In genomic region chr11:76835868-76836267, GRCm38 (mm10) we compare ENCODE assay signal across 12 mouse cellular contexts. TPM values are rescaled to one million over a fixed set of nuclear protein-coding genes. Genes with fewer than 3 reads are reported as not detected.
DNase-seq lines count a peak whose midpoint lies in the region; ATAC-seq and TF ChIP-seq lines count a peak whose summit lies in the region.
"Had no signal": no experiment of that assay in that cellular context is flagged by ENCODE, and none has a peak within 500 bp of the region (broad histone marks: within the 10 kb centered on the region; RNA-seq: fewer than 3 reads in every experiment).

No protein-coding gene starts in this region.

- H3K4me2 ChIP-seq in heart, embryonic 11.5 days: no peak overlapping the region
- no peak overlapping the region for H3K4me2 ChIP-seq in limb, embryonic 15.5 days
- H3K4me2 ChIP-seq in heart, postnatal 0 days (ENCODE audit: low read depth, low read length): no peak overlapping the region
- no peak overlapping the region for H3K4me2 ChIP-seq in stomach, embryonic 15.5 days
- H3K4me2 ChIP-seq: lung, embryonic 15.5 days; midbrain, embryonic 12.5 days; neural tube, embryonic 12.5 days had no signal

- WGBS in heart, embryonic 11.5 days (ENCODE audit: insufficient replicate concordance): 45% methylated on average over 5 of the region's 5 CpGs
- WGBS in limb, embryonic 15.5 days: 56% methylated on average over 5 of the region's 5 CpGs
- WGBS in limb, embryonic 10.5 days: 84% methylated on average over 5 of the region's 5 CpGs
- 43% methylated on average over 5 of the region's 5 CpGs for WGBS in heart, postnatal 0 days
- 75% methylated on average over 5 of the region's 5 CpGs for WGBS in stomach, embryonic 15.5 days

- no peak for TF ChIP-seq EP300 in heart, postnatal 0 days (IDR thresholded peaks at IDR 0.05; ENCODE audit: low read depth)

- DNase-seq in heart, adult 18-20 months: no peak
- no peak for DNase-seq in limb, embryonic 10.5 days (ENCODE audit: low spot score)
- DNase-seq in heart, postnatal 0 days (ENCODE audit: low spot score): no peak
- no peak for DNase-seq in retina, postnatal 1 day
- DNase-seq: kidney, adult 9 months; right cerebral cortex, postnatal 4 days had no signal

- H3K27me3 ChIP-seq in heart, embryonic 11.5 days (ENCODE audit: control insufficient read depth, insufficient read depth, low read length): no peaks in the 10 kb centered on the region
- H3K27me3 ChIP-seq in limb, embryonic 15.5 days: no peaks in the 10 kb centered on the region
- no peaks in the 10 kb centered on the region for H3K27me3 ChIP-seq in limb, embryonic 10.5 days (ENCODE audit: low read depth, poor library complexity, severe bottlenecking)
- no peaks in the 10 kb centered on the region for H3K27me3 ChIP-seq in heart, postnatal 0 days (ENCODE audit: control insufficient read depth, insufficient read depth, low read length)
- H3K27me3 ChIP-seq in stomach, embryonic 15.5 days (replicated peaks): no peaks in the 10 kb centered on the region
- H3K27me3 ChIP-seq: lung, embryonic 15.5 days; midbrain, embryonic 12.5 days; neural tube, embryonic 12.5 days had no signal

- TF ChIP-seq CTCF in heart, postnatal 0 days (IDR thresholded peaks at IDR 0.05; ENCODE audit: low read depth): no peak

- peak overlapping the region; percentile 69 for H3K27ac ChIP-seq in heart, embryonic 11.5 days (ENCODE audit: low read depth, low read length)
- peak overlapping the region; percentile 5; the same call in 1 of the 2 replicates for H3K27ac ChIP-seq in limb, embryonic 15.5 days
- H3K27ac ChIP-seq in limb, embryonic 10.5 days: no peak overlapping the region
- H3K27ac ChIP-seq in heart, postnatal 0 days (ENCODE audit: low read depth): peak overlapping the region; percentile 67
- peak overlapping the region; percentile 35 for H3K27ac ChIP-seq in stomach, embryonic 15.5 days
- H3K27ac ChIP-seq: lung, embryonic 15.5 days; midbrain, embryonic 12.5 days; neural tube, embryonic 12.5 days had no signal

- H3K9me3 ChIP-seq in heart, embryonic 11.5 days (replicated peaks; ENCODE audit: control insufficient read depth, low read length): no peaks in the 10 kb centered on the region
- H3K9me3 ChIP-seq in limb, embryonic 15.5 days: no peaks in the 10 kb centered on the region
- H3K9me3 ChIP-seq in limb, embryonic 10.5 days (replicated peaks): no peaks in the 10 kb centered on the region
- H3K9me3 ChIP-seq in heart, postnatal 0 days (replicated peaks; ENCODE audit: control insufficient read depth, low read length): no peaks in the 10 kb centered on the region
- no peaks in the 10 kb centered on the region for H3K9me3 ChIP-seq in stomach, embryonic 15.5 days
- H3K9me3 ChIP-seq: lung, embryonic 15.5 days; midbrain, embryonic 12.5 days; neural tube, embryonic 12.5 days had no signal

- H3K4me3 ChIP-seq in heart, embryonic 11.5 days (ENCODE audit: low read depth, low read length): no peak overlapping the region
- H3K4me3 ChIP-seq in limb, embryonic 15.5 days: no peak overlapping the region
- no peak overlapping the region for H3K4me3 ChIP-seq in limb, embryonic 10.5 days
- H3K4me3 ChIP-seq in heart, postnatal 0 days (ENCODE audit: low read depth, low read length): no peak overlapping the region
- no peak overlapping the region for H3K4me3 ChIP-seq in stomach, embryonic 15.5 days (replicated peaks)
- H3K4me3 ChIP-seq: lung, embryonic 15.5 days; midbrain, embryonic 12.5 days; neural tube, embryonic 12.5 days had no signal

- no peak for ATAC-seq in heart, embryonic 11.5 days (replicated peaks; ENCODE audit: insufficient number of reproducible peaks, low FRiP score, low TSS enrichment)
- ATAC-seq in limb, embryonic 15.5 days (ENCODE audit: insufficient number of reproducible peaks, low FRiP score, low TSS enrichment, low read depth): no peak
- no peak for ATAC-seq in heart, postnatal 0 days (ENCODE audit: insufficient read depth, low read depth)
- ATAC-seq in stomach, embryonic 15.5 days (ENCODE audit: insufficient read depth, low FRiP score, low read depth): no peak

- H3K9ac ChIP-seq in heart, embryonic 11.5 days (ENCODE audit: low read depth, low read length): 0 out of 2 replicates have a peak overlapping the region, but pooled peaks have one; percentile 36
- H3K9ac ChIP-seq in limb, embryonic 15.5 days: no peak overlapping the region
- H3K9ac ChIP-seq in heart, postnatal 0 days (replicated peaks; ENCODE audit: low read depth, low read length): no peak overlapping the region
- H3K9ac ChIP-seq in stomach, embryonic 15.5 days: no peak overlapping the region
- H3K9ac ChIP-seq: lung, embryonic 15.5 days; midbrain, embryonic 12.5 days; neural tube, embryonic 12.5 days had no signal

- peaks cover 9% of the 10 kb centered on the region for H3K4me1 ChIP-seq in heart, embryonic 11.5 days (ENCODE audit: control insufficient read depth, insufficient read depth, low read length)
- no peaks in the 10 kb centered on the region for H3K4me1 ChIP-seq in limb, embryonic 15.5 days
- no peaks in the 10 kb centered on the region for H3K4me1 ChIP-seq in limb, embryonic 10.5 days
- H3K4me1 ChIP-seq in heart, postnatal 0 days (ENCODE audit: control insufficient read depth, insufficient read depth): peaks cover 6% of the 10 kb centered on the region; the same call in 1 of the 2 replicates
- H3K4me1 ChIP-seq in stomach, embryonic 15.5 days: no peaks in the 10 kb centered on the region
- H3K4me1 ChIP-seq: lung, embryonic 15.5 days; midbrain, embryonic 12.5 days; neural tube, embryonic 12.5 days had no signal

- no peaks in the 10 kb centered on the region for H3K36me3 ChIP-seq in heart, embryonic 11.5 days (ENCODE audit: control insufficient read depth, insufficient read depth, low read length)
- peaks cover 6% of the 10 kb centered on the region; the same call in 1 of the 2 replicates for H3K36me3 ChIP-seq in limb, embryonic 15.5 days
- peaks cover 15% of the 10 kb centered on the region for H3K36me3 ChIP-seq in limb, embryonic 10.5 days
- H3K36me3 ChIP-seq in heart, postnatal 0 days (replicated peaks; ENCODE audit: control insufficient read depth, insufficient read depth, low read length): peaks cover 13% of the 10 kb centered on the region
- no peaks in the 10 kb centered on the region for H3K36me3 ChIP-seq in stomach, embryonic 15.5 days
- H3K36me3 ChIP-seq: midbrain, embryonic 12.5 days had no signal

RNA-seq across cellular contexts. Expression of gene Cpd, which starts 10.9 kb away (rescaled TPM):
- polyA plus RNA-seq in heart, embryonic 11.5 days (2014; fragmentation: Nextera tagmentation; extraction: Ambion mirVana): 19.9 and 20.8 TPM in 2 replicates
- 10 to 100 TPM; 35.0 to 38.6 TPM for total RNA-seq in heart, adult 18-20 months (2021)
- polyA plus RNA-seq in limb, embryonic 15.5 days (2015; fragmentation: Nextera tagmentation; extraction: Ambion mirVana): 9.6 and 11.3 TPM in 2 replicates
- polyA plus RNA-seq in limb, embryonic 10.5 days (2016; fragmentation: Nextera tagmentation; extraction: Ambion mirVana): 6.8 and 9.2 TPM in 2 replicates
- 58.6 and 66.9 TPM in 2 replicates for total RNA-seq in heart, postnatal 0 days (2014; rRNA removed; ENCODE audit: low replicate concordance)
- 7.6 and 8.6 TPM in 2 replicates for polyA plus RNA-seq in heart, postnatal 0 days (2015; fragmentation: Nextera tagmentation; extraction: Ambion mirVana)
- 12.5 and 13.3 TPM in 2 replicates for polyA plus RNA-seq in stomach, embryonic 15.5 days (2015; fragmentation: Nextera tagmentation; extraction: Ambion mirVana)
